Mouse (Mus musculus) central nervous system, embryonic 11.5 days (tissue): Measurements from ENCODE around the gene Psmb4. TPM values are rescaled to one million over a fixed set of nuclear protein-coding genes. Genes with fewer than 3 reads are reported as not detected.

Experiments used
- polyA plus RNA-seq: library from polyadenylated mRNA; depleted of rRNA; stranded (reverse); fragments of >200 nt; gene quantifications from 2 replicates; pipeline ENCODE4 v1.2.3, GENCODE M21; 2012; rRNA removed

Psmb4 gene
- 285 and 374 TPM in 2 replicates for polyA plus RNA-seq

DNA sequence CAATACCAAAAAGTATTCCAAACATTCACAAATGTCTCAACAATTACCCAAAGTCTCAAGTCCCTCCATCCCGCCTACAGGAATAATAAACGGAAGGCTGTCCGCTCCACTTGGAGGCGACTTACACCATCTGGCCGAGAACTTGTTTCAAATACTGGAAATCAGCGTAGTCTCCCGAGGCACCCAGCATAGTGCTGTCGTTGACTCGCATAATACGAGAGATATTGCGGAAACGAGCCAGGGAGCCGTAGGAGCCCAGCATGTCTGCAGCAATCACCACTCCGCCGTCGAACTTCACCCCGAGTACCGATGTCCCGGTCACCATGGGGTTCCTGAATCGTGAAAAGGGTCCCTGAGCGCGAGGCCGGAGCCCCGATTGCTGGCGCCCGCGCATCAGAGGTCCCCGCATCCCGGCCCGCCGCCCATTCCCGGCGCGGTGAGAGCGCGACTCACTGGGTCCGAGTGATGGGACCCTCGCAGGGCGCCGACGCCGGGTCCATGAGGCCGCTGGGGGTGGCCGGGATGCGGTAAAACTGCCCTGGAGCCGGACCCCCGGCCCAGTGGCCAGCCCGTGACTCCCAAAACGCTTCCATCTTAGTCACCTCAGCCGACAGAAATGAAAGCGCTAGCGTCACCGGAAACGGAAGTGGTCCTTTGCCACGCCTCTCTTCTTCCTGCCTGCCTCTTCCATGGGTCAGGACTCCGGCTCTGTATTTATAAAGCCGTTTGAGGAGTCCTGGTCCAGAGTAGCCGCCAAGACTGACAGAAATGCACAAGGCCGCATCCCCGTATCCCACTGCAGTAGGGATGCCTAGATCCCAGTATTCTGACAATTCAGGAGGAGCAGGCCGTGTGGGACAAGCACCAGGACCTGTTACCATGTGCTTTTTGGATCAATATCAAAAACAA lies at the start of gene Psmb4:
Gene Psmb4 (minus strand): TSS at position 646 of the 909 bp plus-strand sequence.

DNA sequence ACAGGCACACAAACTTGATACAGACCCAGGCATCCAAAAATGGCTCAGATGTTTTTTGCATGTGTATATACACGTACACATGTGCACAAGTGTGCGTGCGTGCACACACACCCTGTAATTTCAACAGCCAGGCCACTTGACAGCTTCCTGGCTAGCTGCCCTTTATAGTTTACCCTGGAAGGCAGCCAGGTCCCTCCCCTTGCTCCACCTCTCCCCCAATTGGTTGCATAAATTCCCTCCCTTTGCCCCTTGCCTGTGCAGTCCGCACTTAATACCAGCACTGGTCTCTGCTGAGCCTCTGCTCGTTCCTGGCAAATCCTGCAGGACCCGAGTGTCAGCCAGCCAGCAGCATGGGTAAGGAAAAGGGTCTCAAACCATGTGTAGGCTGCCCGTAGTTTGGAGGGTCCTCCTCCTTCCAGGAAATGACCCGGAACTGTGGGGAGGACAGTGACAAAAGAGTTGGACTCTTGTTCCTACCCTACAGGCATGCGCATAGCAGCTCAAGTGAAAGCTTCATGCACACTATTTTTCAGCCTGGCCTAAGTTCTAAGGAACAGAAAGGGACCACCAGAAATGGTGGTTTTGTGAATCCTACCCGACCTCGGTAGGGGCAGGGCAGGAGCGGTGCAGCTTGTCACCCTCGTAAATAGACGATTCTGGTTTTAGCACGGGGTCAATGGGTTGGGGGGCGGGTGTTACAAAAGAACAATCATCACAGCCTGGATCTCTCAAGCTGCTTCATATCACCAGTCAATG lies 46.2 kb upstream of the Psmb4 start, which contains the start of gene Selenbp1:
Gene Selenbp1 (plus strand): TSS at position 248 of the 756 bp plus-strand sequence.

GRCm38 (mm10) chr3:94837183-94837890 lies 49.4 kb downstream of the Psmb4 start, which contains the start of gene Pogz:
Pogz (plus strand) TSS chr3:94837567.

Other genes with a start within 250 kb of the Psmb4 start
- not detected in 2 replicates for gene Gm10972, start 243.8 kb downstream of the Psmb4 start, polyA plus RNA-seq
- 4.2 and 5.1 TPM in 2 replicates for gene Tuft1, start 228.1 kb downstream of the Psmb4 start, polyA plus RNA-seq
- gene Selenbp2, start 193.4 kb downstream of the Psmb4 start, polyA plus RNA-seq: 0.35 and 0.37 TPM in 2 replicates
- gene Cgn, start 100.5 kb downstream of the Psmb4 start, polyA plus RNA-seq: 3.7 and 5.4 TPM in 2 replicates
- 44.4 and 57.8 TPM in 2 replicates for gene Pogz, start 49.4 kb downstream of the Psmb4 start, polyA plus RNA-seq
- gene Selenbp1, start 46.1 kb upstream of the Psmb4 start, polyA plus RNA-seq: 8.0 and 12.3 TPM in 2 replicates
- 14.8 and 22.8 TPM in 2 replicates for gene Rfx5, start 67.1 kb upstream of the Psmb4 start, polyA plus RNA-seq
- 23.2 and 47.1 TPM in 2 replicates for gene Pi4kb, start 87.8 kb upstream of the Psmb4 start, polyA plus RNA-seq
- gene Zfp687, start 128.5 kb upstream of the Psmb4 start, polyA plus RNA-seq: 29.7 and 31.1 TPM in 2 replicates
- 271 and 275 TPM in 2 replicates for gene Psmd4, start 155.7 kb upstream of the Psmb4 start, polyA plus RNA-seq
- 33.8 and 81.9 TPM in 2 replicates for gene Pip5k1a, start 220.0 kb upstream of the Psmb4 start, polyA plus RNA-seq
- gene Vps72, start 224.1 kb upstream of the Psmb4 start, polyA plus RNA-seq: 193 and 212 TPM in 2 replicates
- gene Tmod4, start 237.5 kb upstream of the Psmb4 start, polyA plus RNA-seq: 1.0 and 2.2 TPM in 2 replicates
- 115 and 209 TPM in 2 replicates for gene Scnm1, start 247.1 kb upstream of the Psmb4 start, polyA plus RNA-seq
- 11.6 and 14.4 TPM in 2 replicates for gene Lysmd1, start 247.1 kb upstream of the Psmb4 start, polyA plus RNA-seq